Mouse (Mus musculus) liver, embryonic 11.5 days (tissue): ENCODE measurements around the gene Rnf144a. TPM values are rescaled to one million over a fixed set of nuclear protein-coding genes. Genes with fewer than 3 reads are reported as not detected.

Experiments used
- ATAC-seq: fragments of 200-750 bp; cut with Nextera tagmentation; replicated peaks from 2 replicates; pipeline ENCODE4 v1.8.0; 2017; ENCODE audit warnings: moderate number of reproducible peaks, mild to moderate bottlenecking, moderate TSS enrichment, moderate library complexity; ENCODE audit not compliant: low FRiP score
- DNase-seq: peaks from one replicate; pipeline ENCODE4 v3.0.0-alpha.2; 2017; ENCODE audit warnings: low spot score
- H3K27ac ChIP-seq: fragments of 300-500 bp; sonication (generic); 2 replicates; pipeline ENCODE4 v1.5.1; 2014; ENCODE audit warnings: mild to moderate bottlenecking, low read depth, low read length, control low read depth
- H3K27me3 ChIP-seq: fragments of 300-500 bp; sonication (generic); replicated peaks from 2 replicates; pipeline ENCODE4 v1.6.1; 2014; ENCODE audit warnings: low read length, mixed read lengths; ENCODE audit not compliant: control insufficient read depth, insufficient read depth
- H3K36me3 ChIP-seq: fragments of 300-500 bp; sonication (generic); 2 replicates; pipeline ENCODE4 v1.6.1; 2014; ENCODE audit warnings: mild to moderate bottlenecking, low read length, moderate library complexity, mixed read lengths; ENCODE audit not compliant: control insufficient read depth, insufficient read depth
- H3K4me1 ChIP-seq: fragments of 300-500 bp; sonication (generic); replicated peaks from 2 replicates; pipeline ENCODE4 v1.6.1; 2014; ENCODE audit warnings: low read length, mixed read lengths; ENCODE audit not compliant: control insufficient read depth, insufficient read depth
- H3K4me2 ChIP-seq: fragments of 300-500 bp; sonication (generic); 2 replicates; pipeline ENCODE4 v1.6.1; 2014; ENCODE audit warnings: mild to moderate bottlenecking, control low read depth, moderate library complexity
- H3K4me3 ChIP-seq: fragments of 300-500 bp; sonication (generic); 2 replicates; pipeline ENCODE4 v1.5.1; 2014; ENCODE audit warnings: low read depth, low read length, control low read depth
- H3K9ac ChIP-seq: fragments of 300-500 bp; sonication (generic); 2 replicates; pipeline ENCODE4 v1.6.1; 2014; ENCODE audit warnings: low read depth, low read length, control low read depth
- H3K9me3 ChIP-seq: fragments of 300-500 bp; sonication (generic); 2 replicates; pipeline ENCODE4 v1.6.1; 2016; ENCODE audit warnings: low read length, inconsistent platforms, mixed read lengths; ENCODE audit not compliant: control insufficient read depth
- WGBS: fragments of 180-500 bp; shearing (Covaris S2); extraction: QIAGEN DNeasy Blood & Tissue Kit; methylation state at CpG from one replicate; pipeline ENCODE4 v1.1.7; 2014; 5-methylcytosine and 5-hydroxymethylcytosine counted together
- polyA plus RNA-seq: library from polyadenylated mRNA; unstranded; fragments of >200 nt; fragmentation: Nextera tagmentation; extraction: Ambion mirVana; gene quantifications from 2 replicates; pipeline ENCODE4 v1.2.1, GENCODE M21; 2014

The Rnf144a gene
- polyA plus RNA-seq, 1 experiment from 2014 or later: 5.9 TPM

GRCm38 (mm10) chr12:26333678-26334077 lies 81.4 kb downstream of the Rnf144a start:
- DNase-seq (no peak), ATAC-seq (no peak)
- Histone ChIP-seq H3K36me3 (no peaks in the 10 kb centered on the region), H3K4me1 (no peaks in the 10 kb centered on the region), H3K4me3 (no peak overlapping the region), H3K9ac (no peak overlapping the region), H3K4me2 (no peak overlapping the region), H3K27ac (no peak overlapping the region), H3K27me3 (no peaks in the 10 kb centered on the region), H3K9me3 (no peaks in the 10 kb centered on the region)
- WGBS: 52% methylated on average over 1 of the region's 1 CpGs

- no peak for DNase-seq
- H3K4me1 ChIP-seq: no peaks in the 10 kb centered on the region
- no peak for ATAC-seq
- WGBS: 75% methylated on average over 3 of the region's 3 CpGs
- H3K9me3 ChIP-seq: no peaks in the 10 kb centered on the region
- no peak overlapping the region for H3K4me3 ChIP-seq
- no peak overlapping the region for H3K4me2 ChIP-seq
- no peak overlapping the region for H3K27ac ChIP-seq
- no peak overlapping the region for H3K9ac ChIP-seq
- H3K27me3 ChIP-seq: no peaks in the 10 kb centered on the region
- no peaks in the 10 kb centered on the region; the same call in 1 of the 2 replicates for H3K36me3 ChIP-seq
These were observed 84.0 kb downstream of the Rnf144a start for GRCm38 (mm10) chr12:26331048-26331447.

- 75% methylated on average over 5 of the region's 5 CpGs for WGBS
- H3K4me1 ChIP-seq: no peaks in the 10 kb centered on the region
- H3K4me2 ChIP-seq: no peak overlapping the region
- no peak for ATAC-seq
- no peak overlapping the region for H3K9ac ChIP-seq
- DNase-seq: no peak
- H3K4me3 ChIP-seq: no peak overlapping the region
- H3K36me3 ChIP-seq: no peaks in the 10 kb centered on the region; the same call in 1 of the 2 replicates
- H3K9me3 ChIP-seq: no peaks in the 10 kb centered on the region
- no peaks in the 10 kb centered on the region for H3K27me3 ChIP-seq
- H3K27ac ChIP-seq: no peak overlapping the region
These were observed 85.3 kb downstream of the Rnf144a start for GRCm38 (mm10) chr12:26329756-26330155.

- Histone ChIP-seq H3K27me3 (no peaks in the 10 kb centered on the region), H3K9ac (no peak overlapping the region), H3K36me3 (no peaks in the 10 kb centered on the region; the same call in 1 of the 2 replicates), H3K4me3 (no peak overlapping the region), H3K4me2 (no peak overlapping the region), H3K9me3 (no peaks in the 10 kb centered on the region), H3K27ac (no peak overlapping the region), H3K4me1 (no peaks in the 10 kb centered on the region)
- DNase-seq: no peak
- ATAC-seq: no peak
- WGBS: 85% methylated on average over 6 of the region's 6 CpGs
These were observed 85.9 kb downstream of the Rnf144a start for GRCm38 (mm10) chr12:26329031-26329675.

GRCm38 (mm10) chr12:26323783-26324364 lies 91.2 kb downstream of the Rnf144a start:
- no peak overlapping the region for H3K4me3 ChIP-seq
- no peak overlapping the region for H3K4me2 ChIP-seq
- no peaks in the 10 kb centered on the region; the same call in 1 of the 2 replicates for H3K36me3 ChIP-seq
- no peak overlapping the region for H3K9ac ChIP-seq
- H3K27me3 ChIP-seq: no peaks in the 10 kb centered on the region
- H3K9me3 ChIP-seq: no peaks in the 10 kb centered on the region
- DNase-seq: no peak
- no peak for ATAC-seq
- no peaks in the 10 kb centered on the region for H3K4me1 ChIP-seq
- no peak overlapping the region for H3K27ac ChIP-seq
- WGBS: 81% methylated on average over 5 of the region's 5 CpGs

GRCm38 (mm10) chr12:26316261-26316660 lies 98.8 kb downstream of the Rnf144a start:
- ATAC-seq (no peak), DNase-seq (no peak)
- Histone ChIP-seq H3K4me2 (no peak overlapping the region), H3K4me3 (no peak overlapping the region), H3K4me1 (no peaks in the 10 kb centered on the region), H3K36me3 (no peaks in the 10 kb centered on the region), H3K27ac (no peak overlapping the region), H3K9me3 (no peaks in the 10 kb centered on the region), H3K9ac (no peak overlapping the region), H3K27me3 (no peaks in the 10 kb centered on the region)
- WGBS: 66% methylated on average over 3 of the region's 3 CpGs

- H3K4me1 ChIP-seq: no peaks in the 10 kb centered on the region
- H3K27ac ChIP-seq: no peak overlapping the region
- no peak for DNase-seq
- no peaks in the 10 kb centered on the region for H3K9me3 ChIP-seq
- ATAC-seq: no peak
- no peak overlapping the region for H3K9ac ChIP-seq
- WGBS: 37% methylated on average over 5 of the region's 5 CpGs
- no peaks in the 10 kb centered on the region for H3K27me3 ChIP-seq
- no peak overlapping the region for H3K4me2 ChIP-seq
- no peak overlapping the region for H3K4me3 ChIP-seq
- no peaks in the 10 kb centered on the region for H3K36me3 ChIP-seq
These were observed 100.1 kb downstream of the Rnf144a start for GRCm38 (mm10) chr12:26314959-26315358.

- Histone ChIP-seq H3K4me1 (no peaks in the 10 kb centered on the region), H3K9me3 (no peaks in the 10 kb centered on the region), H3K9ac (no peak overlapping the region), H3K27ac (no peak overlapping the region), H3K4me2 (no peak overlapping the region), H3K4me3 (no peak overlapping the region), H3K36me3 (no peaks in the 10 kb centered on the region), H3K27me3 (no peaks in the 10 kb centered on the region)
- no peak for DNase-seq
- ATAC-seq: no peak
These were observed 103.5 kb downstream of the Rnf144a start for GRCm38 (mm10) chr12:26311548-26311947.

GRCm38 (mm10) chr12:26310247-26310646 lies 104.8 kb downstream of the Rnf144a start:
- ATAC-seq (no peak), DNase-seq (no peak)
- Histone ChIP-seq H3K27ac (no peak overlapping the region), H3K9me3 (no peaks in the 10 kb centered on the region), H3K9ac (no peak overlapping the region), H3K4me2 (no peak overlapping the region), H3K4me1 (no peaks in the 10 kb centered on the region), H3K27me3 (no peaks in the 10 kb centered on the region), H3K4me3 (no peak overlapping the region), H3K36me3 (no peaks in the 10 kb centered on the region)
- 86% methylated on average over 11 of the region's 11 CpGs for WGBS
